Mouse (Mus musculus) macrophage (primary cell): ENCODE data around the gene Sestd1. TPM values are rescaled to one million over a fixed set of nuclear protein-coding genes. Genes with fewer than 3 reads are reported as not detected.
A peak's percentile ranks its signal among the peaks of the same experiment; 100 is the strongest.

Experiments
- H3K27ac ChIP-seq: fragments of 350-480 bp; formaldehyde crosslinking; 2 replicates; pipeline ENCODE4 v1.9.0; 2021
- H3K36me3 ChIP-seq: fragments of 350-480 bp; formaldehyde crosslinking; 2 replicates; pipeline ENCODE4 v1.9.0; 2021; ENCODE audit errors: inconsistent target
- H3K4me3 ChIP-seq: fragments of 350-480 bp; formaldehyde crosslinking; 2 replicates; pipeline ENCODE4 v1.9.0; 2021; ENCODE audit errors: inconsistent target
- H3K79me2 ChIP-seq: fragments of 350-480 bp; formaldehyde crosslinking; 2 replicates; pipeline ENCODE4 v1.9.0; 2021; ENCODE audit errors: inconsistent target
- WGBS: methylation state at CpG from one replicate; pipeline ENCODE4 v1.1.7; 2026; ENCODE audit warnings: inconsistent platforms; ENCODE audit not compliant: missing documents; 5-methylcytosine and 5-hydroxymethylcytosine counted together
- polyA plus RNA-seq: library from polyadenylated mRNA; stranded (reverse); fragments of 250-400 nt; gene quantifications from 3 replicates; pipeline ENCODE4 v1.2.4, GENCODE M21; 2018; ENCODE audit warnings: inconsistent platforms

Gene Sestd1
- polyA plus RNA-seq, 1 experiment from 2014 or later, result 24.4 TPM

- Histone ChIP-seq H3K27ac (no peak overlapping the region), H3K36me3 (no peaks in the 10 kb centered on the region), H3K79me2 (no peaks in the 10 kb centered on the region), H3K4me3 (no peak overlapping the region)
- 46% methylated on average over 2 of the region's 2 CpGs for WGBS
These were observed 6.4 kb upstream of the Sestd1 start for GRCm38 (mm10) chr2:77286755-77287154.

GRCm38 (mm10) chr2:77284281-77284899 is 4.0 kb upstream of the Sestd1 start:
- Histone ChIP-seq H3K27ac (peak overlapping the region; percentile 70), H3K79me2 (peaks cover 6% of the 10 kb centered on the region)
- WGBS, result 27% methylated on average over 2 of the region's 2 CpGs

GRCm38 (mm10) chr2:77279861-77280511 is 406 bp downstream of the Sestd1 start:
- peak overlapping the region; percentile 24; the same call in 1 of the 2 replicates for H3K27ac ChIP-seq
- peak overlapping the region; percentile 47 for H3K4me3 ChIP-seq

More at GRCm38 (mm10) chr2:77284281-77284899, 4.0 kb upstream of the Sestd1 start:
- H3K4me3 ChIP-seq, result no peak overlapping the region
- H3K36me3 ChIP-seq, result no peaks in the 10 kb centered on the region

GRCm38 (mm10) chr2:77277272-77277671 is 3.1 kb downstream of the Sestd1 start:
- peaks cover 77% of the 10 kb centered on the region for H3K79me2 ChIP-seq
- no peak overlapping the region for H3K4me3 ChIP-seq
- no peak overlapping the region for H3K27ac ChIP-seq
- WGBS, result 86% methylated on average over 4 of the region's 4 CpGs
- no peaks in the 10 kb centered on the region for H3K36me3 ChIP-seq

More at GRCm38 (mm10) chr2:77279861-77280511, 406 bp downstream of the Sestd1 start:
- H3K79me2 ChIP-seq, result peaks cover 50% of the 10 kb centered on the region
- 2% methylated on average over 42 of the region's 57 CpGs for WGBS
- no peaks in the 10 kb centered on the region for H3K36me3 ChIP-seq

- Histone ChIP-seq H3K27ac (no peak overlapping the region), H3K36me3 (no peaks in the 10 kb centered on the region), H3K4me3 (no peak overlapping the region), H3K79me2 (peaks cover 91% of the 10 kb centered on the region)
- 98% methylated on average over 5 of the region's 5 CpGs for WGBS
These were observed 4.5 kb downstream of the Sestd1 start for GRCm38 (mm10) chr2:77275851-77276250.

- 72% methylated on average over 9 of the region's 9 CpGs for WGBS
- no peak overlapping the region for H3K4me3 ChIP-seq
- H3K79me2 ChIP-seq, result peaks cover 99% of the 10 kb centered on the region
- H3K36me3 ChIP-seq, result no peaks in the 10 kb centered on the region
- no peak overlapping the region for H3K27ac ChIP-seq
These were observed 5.3 kb downstream of the Sestd1 start for GRCm38 (mm10) chr2:77274976-77275641.

GRCm38 (mm10) chr2:77272953-77273352 is 7.4 kb downstream of the Sestd1 start:
- 96% methylated on average over 2 of the region's 2 CpGs for WGBS
- Histone ChIP-seq H3K79me2 (peaks cover 100% of the 10 kb centered on the region), H3K27ac (no peak overlapping the region), H3K4me3 (no peak overlapping the region), H3K36me3 (no peaks in the 10 kb centered on the region)

- no peaks in the 10 kb centered on the region for H3K36me3 ChIP-seq
- no peak overlapping the region for H3K27ac ChIP-seq
- no peak overlapping the region for H3K4me3 ChIP-seq
- 54% methylated on average over 7 of the region's 7 CpGs for WGBS
- H3K79me2 ChIP-seq, result peaks cover 100% of the 10 kb centered on the region
These were observed 9.6 kb downstream of the Sestd1 start for GRCm38 (mm10) chr2:77270781-77271180.

GRCm38 (mm10) chr2:77270136-77270535 is 10.3 kb downstream of the Sestd1 start:
- H3K79me2 ChIP-seq, result peaks cover 100% of the 10 kb centered on the region
- no peak overlapping the region for H3K4me3 ChIP-seq
- no peaks in the 10 kb centered on the region for H3K36me3 ChIP-seq
- 100% methylated on average over 1 of the region's 1 CpGs for whole genome bisulfite sequencing
- no peak overlapping the region for H3K27ac ChIP-seq

GRCm38 (mm10) chr2:77268612-77269239 is 11.7 kb downstream of the Sestd1 start:
- H3K27ac ChIP-seq, result 0 out of 2 replicates have a peak overlapping the region, but pooled peaks have one; percentile 2
- no peaks in the 10 kb centered on the region for H3K36me3 ChIP-seq
- WGBS, result 79% methylated on average over 5 of the region's 5 CpGs
- H3K4me3 ChIP-seq, result no peak overlapping the region
- peaks cover 100% of the 10 kb centered on the region for H3K79me2 ChIP-seq

- Histone ChIP-seq H3K79me2 (peaks cover 100% of the 10 kb centered on the region), H3K36me3 (no peaks in the 10 kb centered on the region), H3K4me3 (no peak overlapping the region), H3K27ac (no peak overlapping the region)
- WGBS, result 84% methylated on average over 2 of the region's 2 CpGs
These were observed 13.5 kb downstream of the Sestd1 start for GRCm38 (mm10) chr2:77266931-77267330.

- 15% methylated on average over 3 of the region's 3 CpGs for WGBS
- Histone ChIP-seq H3K4me3 (no peak overlapping the region), H3K27ac (no peak overlapping the region), H3K79me2 (peaks cover 100% of the 10 kb centered on the region), H3K36me3 (no peaks in the 10 kb centered on the region)
These were observed 14.4 kb downstream of the Sestd1 start for GRCm38 (mm10) chr2:77266011-77266410.

- Histone ChIP-seq H3K27ac (no peak overlapping the region), H3K36me3 (no peaks in the 10 kb centered on the region), H3K4me3 (no peak overlapping the region), H3K79me2 (peaks cover 100% of the 10 kb centered on the region)
- 48% methylated on average over 7 of the region's 7 CpGs for WGBS
These were observed 15.1 kb downstream of the Sestd1 start for GRCm38 (mm10) chr2:77265301-77265700.

GRCm38 (mm10) chr2:77264550-77264949 is 15.8 kb downstream of the Sestd1 start:
- 54% methylated on average over 6 of the region's 6 CpGs for WGBS
- no peak overlapping the region for H3K27ac ChIP-seq
- H3K79me2 ChIP-seq, result peaks cover 100% of the 10 kb centered on the region
- H3K36me3 ChIP-seq, result no peaks in the 10 kb centered on the region
- H3K4me3 ChIP-seq, result no peak overlapping the region
